Mouse (Mus musculus): ENCODE results near the gene Itgal. TPM values are rescaled to one million over a fixed set of nuclear protein-coding genes. Genes with fewer than 3 reads are reported as not detected.

The Itgal gene
- polyA plus RNA-seq, 1 experiment: 0.07 TPM

GRCm38 (mm10) chr7:127281114-127281513, 14.9 kb upstream of the Itgal start:
- TF ChIP-seq USF1 (IDR thresholded peaks at IDR 0.05; ENCODE audit: low read depth) (no peak), CTCF (IDR thresholded peaks at IDR 0.05; ENCODE audit: control insufficient read depth, insufficient read depth, insufficient read length) (no peak), MYOD1 (IDR thresholded peaks at IDR 0.05; ENCODE audit: control insufficient read depth, insufficient read length, low read depth) (no peak), FOSL1 (IDR thresholded peaks at IDR 0.05; ENCODE audit: insufficient read depth, low read length, poor library complexity, severe bottlenecking) (no peak), CEBPB (IDR thresholded peaks at IDR 0.05; ENCODE audit: low read depth) (no peak), MYOG (IDR thresholded peaks at IDR 0.05; ENCODE audit: control insufficient read depth, extremely low read depth, insufficient read length) (no peak), MAX (IDR thresholded peaks at IDR 0.05) (no peak)
- Histone ChIP-seq H3K4me3 (ENCODE audit: insufficient read depth, poor library complexity, severe bottlenecking) (no peak overlapping the region), H3K79me2 (ENCODE audit: control insufficient read depth, insufficient read depth) (no peaks in the 10 kb centered on the region), H3K36me3 (ENCODE audit: control insufficient read depth, insufficient read depth) (no peaks in the 10 kb centered on the region), H3ac (ENCODE audit: control insufficient read depth, insufficient read length, low read depth) (no peak overlapping the region), H3K79me3 (ENCODE audit: low read depth) (no peaks in the 10 kb centered on the region), H3K27me3 (ENCODE audit: control insufficient read depth, insufficient read depth, insufficient read length) (peaks cover 14% of the 10 kb centered on the region)

DNA sequence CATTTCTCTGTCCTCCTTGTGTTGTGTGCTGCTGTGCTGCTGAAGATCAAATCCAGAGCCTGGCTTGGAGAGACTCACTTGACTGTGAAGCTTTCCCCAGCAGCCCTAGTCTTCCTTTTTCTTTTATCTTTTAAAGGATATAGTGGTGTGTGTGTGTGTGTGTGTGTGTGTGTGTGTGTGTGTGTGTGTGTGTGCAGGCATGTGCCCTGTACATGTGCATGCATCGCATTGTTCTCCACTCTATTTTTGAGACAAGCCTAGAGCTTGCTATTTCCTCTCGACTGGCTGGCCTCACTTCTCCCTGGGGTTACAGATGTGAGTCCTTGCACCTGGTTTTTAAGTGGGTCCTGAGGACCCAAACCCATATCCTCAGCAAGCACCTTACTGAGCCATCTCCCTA, 13.9 kb upstream of the Itgal start:
- H3K4me3 ChIP-seq (ENCODE audit: insufficient read depth, poor library complexity, severe bottlenecking): no peak overlapping the region
- peaks cover 16% of the 10 kb centered on the region for H3K27me3 ChIP-seq (ENCODE audit: control insufficient read depth, insufficient read depth, insufficient read length)
- no peak for TF ChIP-seq CEBPB (IDR thresholded peaks at IDR 0.05; ENCODE audit: low read depth)
- no peak for TF ChIP-seq MYOD1 (IDR thresholded peaks at IDR 0.05; ENCODE audit: control insufficient read depth, insufficient read length, low read depth)
- no peak for TF ChIP-seq CTCF (IDR thresholded peaks at IDR 0.05; ENCODE audit: control insufficient read depth, insufficient read depth, insufficient read length)
- TF ChIP-seq FOSL1 (IDR thresholded peaks at IDR 0.05; ENCODE audit: insufficient read depth, low read length, poor library complexity, severe bottlenecking): no peak
- TF ChIP-seq MYOG (IDR thresholded peaks at IDR 0.05; ENCODE audit: control insufficient read depth, extremely low read depth, insufficient read length): no peak
- TF ChIP-seq MAX (IDR thresholded peaks at IDR 0.05): no peak
- no peak for TF ChIP-seq USF1 (IDR thresholded peaks at IDR 0.05; ENCODE audit: low read depth)
- no peak overlapping the region for H3ac ChIP-seq (ENCODE audit: control insufficient read depth, insufficient read length, low read depth)
- H3K79me3 ChIP-seq (ENCODE audit: low read depth): no peaks in the 10 kb centered on the region
- H3K79me2 ChIP-seq (ENCODE audit: control insufficient read depth, insufficient read depth): no peaks in the 10 kb centered on the region
- H3K36me3 ChIP-seq (ENCODE audit: control insufficient read depth, insufficient read depth): no peaks in the 10 kb centered on the region

DNA sequence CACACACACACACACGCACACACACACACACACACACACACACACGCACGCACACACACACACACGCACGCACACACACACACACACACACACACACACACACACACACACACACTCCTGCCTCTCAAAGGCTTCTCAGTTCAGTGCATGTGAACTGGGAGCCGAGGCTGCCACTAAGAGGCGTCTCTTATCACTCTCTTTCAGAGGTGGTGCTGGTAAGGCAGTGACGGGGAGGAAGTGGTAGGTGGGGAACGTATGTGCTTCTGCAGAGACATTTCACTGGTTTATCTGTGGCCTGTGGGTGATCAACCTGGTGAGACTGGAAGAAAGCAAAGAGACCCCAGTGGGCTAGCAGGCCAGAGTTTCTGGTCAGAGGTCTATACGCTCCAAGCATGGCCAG, 10.9 kb upstream of the Itgal start:
- no peaks in the 10 kb centered on the region for H3K36me3 ChIP-seq (ENCODE audit: control insufficient read depth, insufficient read depth)
- no peaks in the 10 kb centered on the region for H3K79me2 ChIP-seq (ENCODE audit: control insufficient read depth, insufficient read depth)
- H3ac ChIP-seq (ENCODE audit: control insufficient read depth, insufficient read length, low read depth): no peak overlapping the region
- H3K79me3 ChIP-seq (ENCODE audit: low read depth): no peaks in the 10 kb centered on the region
- H3K4me3 ChIP-seq (ENCODE audit: insufficient read depth, poor library complexity, severe bottlenecking): no peak overlapping the region
- peaks cover 18% of the 10 kb centered on the region for H3K27me3 ChIP-seq (ENCODE audit: control insufficient read depth, insufficient read depth, insufficient read length)
- TF ChIP-seq MYOG (IDR thresholded peaks at IDR 0.05; ENCODE audit: control insufficient read depth, extremely low read depth, insufficient read length): no peak
- no peak for TF ChIP-seq USF1 (IDR thresholded peaks at IDR 0.05; ENCODE audit: low read depth)

DNA sequence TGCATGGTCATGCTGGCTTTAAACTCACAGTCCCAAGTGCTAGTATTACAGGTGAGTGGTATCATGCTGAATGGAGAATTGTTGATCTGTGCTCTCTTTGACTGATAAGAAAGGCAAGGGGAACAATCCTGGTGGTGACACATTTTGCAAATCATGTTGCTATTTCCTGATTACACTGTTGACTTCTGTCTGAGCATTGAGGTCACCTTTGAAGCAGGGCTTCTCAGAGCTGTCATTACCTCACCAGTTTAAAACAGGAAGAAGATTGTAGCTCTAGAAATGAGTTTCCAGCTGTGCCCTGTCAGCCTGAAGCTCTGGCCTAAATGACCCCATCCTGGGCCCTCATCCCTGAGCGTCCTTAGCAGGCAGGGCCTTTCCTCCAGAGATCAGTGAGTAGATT, 8.1 kb upstream of the Itgal start:
- Histone ChIP-seq H3K27me3 (ENCODE audit: control insufficient read depth, insufficient read depth, insufficient read length) (peaks cover 33% of the 10 kb centered on the region), H3ac (ENCODE audit: control insufficient read depth, insufficient read length, low read depth) (no peak overlapping the region), H3K36me3 (ENCODE audit: control insufficient read depth, insufficient read depth) (no peaks in the 10 kb centered on the region), H3K79me3 (ENCODE audit: low read depth) (no peaks in the 10 kb centered on the region), H3K4me3 (ENCODE audit: insufficient read depth, poor library complexity, severe bottlenecking) (no peak overlapping the region), H3K79me2 (ENCODE audit: control insufficient read depth, insufficient read depth) (no peaks in the 10 kb centered on the region)
- TF ChIP-seq MYOG (IDR thresholded peaks at IDR 0.05; ENCODE audit: control insufficient read depth, extremely low read depth, insufficient read length) (no peak), MYOD1 (IDR thresholded peaks at IDR 0.05; ENCODE audit: control insufficient read depth, insufficient read length, low read depth) (no peak), FOSL1 (IDR thresholded peaks at IDR 0.05; ENCODE audit: insufficient read depth, low read length, poor library complexity, severe bottlenecking) (no peak), USF1 (IDR thresholded peaks at IDR 0.05; ENCODE audit: low read depth) (no peak), CTCF (IDR thresholded peaks at IDR 0.05; ENCODE audit: control insufficient read depth, insufficient read depth, insufficient read length) (no peak), CEBPB (IDR thresholded peaks at IDR 0.05; ENCODE audit: low read depth) (no peak), MAX (IDR thresholded peaks at IDR 0.05) (no peak)

DNA sequence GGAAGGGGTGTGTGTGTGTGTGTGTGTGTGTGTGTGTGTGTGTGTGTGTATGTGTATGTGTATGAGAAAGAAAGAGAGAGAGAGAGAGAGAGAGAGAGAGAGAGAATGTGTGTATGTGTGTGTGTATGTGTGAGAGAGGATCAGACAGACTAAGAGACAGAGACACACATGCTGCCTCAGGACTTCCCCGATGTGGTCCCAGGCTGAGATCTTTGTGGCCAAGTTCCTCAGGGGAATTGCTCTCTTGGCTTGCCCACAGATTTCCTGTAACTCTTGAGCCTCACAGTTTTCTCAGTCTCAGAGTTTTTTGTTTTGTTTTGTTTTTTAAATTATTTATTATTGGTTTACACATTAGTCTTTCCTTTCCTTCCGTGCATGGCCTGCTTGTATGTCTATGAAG, 6.8 kb upstream of the Itgal start:
- H3K36me3 ChIP-seq (ENCODE audit: control insufficient read depth, insufficient read depth): no peaks in the 10 kb centered on the region
- TF ChIP-seq MYOG (IDR thresholded peaks at IDR 0.05; ENCODE audit: control insufficient read depth, extremely low read depth, insufficient read length) (no peak), MAX (IDR thresholded peaks at IDR 0.05) (no peak), CTCF (IDR thresholded peaks at IDR 0.05; ENCODE audit: control insufficient read depth, insufficient read depth, insufficient read length) (no peak), MYOD1 (IDR thresholded peaks at IDR 0.05; ENCODE audit: control insufficient read depth, insufficient read length, low read depth) (no peak), FOSL1 (IDR thresholded peaks at IDR 0.05; ENCODE audit: insufficient read depth, low read length, poor library complexity, severe bottlenecking) (no peak), CEBPB (IDR thresholded peaks at IDR 0.05; ENCODE audit: low read depth) (no peak), USF1 (IDR thresholded peaks at IDR 0.05; ENCODE audit: low read depth) (no peak)
- no peaks in the 10 kb centered on the region for H3K79me3 ChIP-seq (ENCODE audit: low read depth)
- H3K79me2 ChIP-seq (ENCODE audit: control insufficient read depth, insufficient read depth): no peaks in the 10 kb centered on the region
- H3ac ChIP-seq (ENCODE audit: control insufficient read depth, insufficient read length, low read depth): no peak overlapping the region
- no peak overlapping the region for H3K4me3 ChIP-seq (ENCODE audit: insufficient read depth, poor library complexity, severe bottlenecking)
- H3K27me3 ChIP-seq (ENCODE audit: control insufficient read depth, insufficient read depth, insufficient read length): peaks cover 27% of the 10 kb centered on the region

GRCm38 (mm10) chr7:127290142-127290541, 5.9 kb upstream of the Itgal start:
- no peaks in the 10 kb centered on the region for H3K79me3 ChIP-seq (ENCODE audit: low read depth)
- TF ChIP-seq FOSL1 (IDR thresholded peaks at IDR 0.05; ENCODE audit: insufficient read depth, low read length, poor library complexity, severe bottlenecking) (no peak), CTCF (IDR thresholded peaks at IDR 0.05; ENCODE audit: control insufficient read depth, insufficient read depth, insufficient read length) (no peak), MYOG (IDR thresholded peaks at IDR 0.05; ENCODE audit: control insufficient read depth, extremely low read depth, insufficient read length) (no peak)

More at GRCm38 (mm10) chr7:127290142-127290541, 5.9 kb upstream of the Itgal start:
- Histone ChIP-seq H3K27me3 (ENCODE audit: control insufficient read depth, insufficient read depth, insufficient read length) (peaks cover 24% of the 10 kb centered on the region), H3K79me2 (ENCODE audit: control insufficient read depth, insufficient read depth) (no peaks in the 10 kb centered on the region), H3ac (ENCODE audit: control insufficient read depth, insufficient read length, low read depth) (no peak overlapping the region), H3K36me3 (ENCODE audit: control insufficient read depth, insufficient read depth) (no peaks in the 10 kb centered on the region), H3K4me3 (ENCODE audit: insufficient read depth, poor library complexity, severe bottlenecking) (no peak overlapping the region)

All from C2C12 (cell line).